Mouse (Mus musculus): ENCODE results near the gene Vezt.

The Vezt gene

GRCm38 (mm10) chr10:94035658-94036374 is at the start of gene Vezt, which contains the start of gene Fgd6:
Vezt (minus strand) TSS chr10:94035817.
Fgd6 (plus strand) TSS chr10:94036001.
- DNase-seq, result peak; percentile 99

GRCm38 (mm10) chr10:94082040-94082734 is 46.6 kb upstream of the Vezt start:
- no peak for DNase-seq

- DNase-seq, result no peak
Observed at GRCm38 (mm10) chr10:94080740-94081139, 45.1 kb upstream of the Vezt start.

- DNase-seq, result no peak
Observed at GRCm38 (mm10) chr10:94076966-94077825, 41.6 kb upstream of the Vezt start.

- no peak for DNase-seq
Observed at GRCm38 (mm10) chr10:94072916-94073465, 37.4 kb upstream of the Vezt start.

GRCm38 (mm10) chr10:94072261-94072915 is 36.8 kb upstream of the Vezt start:
- DNase-seq, result peak; percentile 9

- DNase-seq, result no peak
Observed at GRCm38 (mm10) chr10:94071641-94072040, 36.0 kb upstream of the Vezt start.

- DNase-seq, result no peak
Observed at GRCm38 (mm10) chr10:94068701-94069100, 33.1 kb upstream of the Vezt start.

GRCm38 (mm10) chr10:94066896-94067295 is 31.3 kb upstream of the Vezt start:
- DNase-seq, result no peak

- no peak for DNase-seq
Observed at GRCm38 (mm10) chr10:94062357-94062756, 26.7 kb upstream of the Vezt start.

- no peak for DNase-seq
Observed at GRCm38 (mm10) chr10:94060190-94060589, 24.6 kb upstream of the Vezt start.

GRCm38 (mm10) chr10:94059618-94060055 is 24.0 kb upstream of the Vezt start:
- no peak for DNase-seq

- DNase-seq, result no peak
Observed at GRCm38 (mm10) chr10:94056487-94056886, 20.9 kb upstream of the Vezt start.

- DNase-seq, result no peak
Observed at GRCm38 (mm10) chr10:94050736-94051135, 15.1 kb upstream of the Vezt start.

GRCm38 (mm10) chr10:94049121-94049520 is 13.5 kb upstream of the Vezt start:
- DNase-seq, result no peak

- DNase-seq, result no peak
Observed at GRCm38 (mm10) chr10:94047845-94048559, 12.4 kb upstream of the Vezt start.

GRCm38 (mm10) chr10:94047024-94047423 is 11.4 kb upstream of the Vezt start:
- no peak for DNase-seq

GRCm38 (mm10) chr10:94045301-94045700 is 9.7 kb upstream of the Vezt start:
- no peak for DNase-seq

GRCm38 (mm10) chr10:94043908-94044307 is 8.3 kb upstream of the Vezt start:
- no peak for DNase-seq

GRCm38 (mm10) chr10:94038366-94039260 is 3.0 kb upstream of the Vezt start:
- no peak for DNase-seq

GRCm38 (mm10) chr10:94037596-94037995 is 2.0 kb upstream of the Vezt start:
- DNase-seq, result no peak

Measured in thymus, postnatal 25 days (tissue).